Mouse (Mus musculus): Measurements from ENCODE around the gene Thrb.

Thrb gene

GRCm38 (mm10) chr14:17982017-17982416 lies 322.0 kb downstream of the Thrb start:
- in situ Hi-C loops (cut with MboI; ENCODE audit: low pct_unique_long_range_greater_than_20kb in 1 of 2, low sequenced_read_pairs in 2 of 2, unreplicated experiment in 1 of 2), result no loop called here

DNA sequence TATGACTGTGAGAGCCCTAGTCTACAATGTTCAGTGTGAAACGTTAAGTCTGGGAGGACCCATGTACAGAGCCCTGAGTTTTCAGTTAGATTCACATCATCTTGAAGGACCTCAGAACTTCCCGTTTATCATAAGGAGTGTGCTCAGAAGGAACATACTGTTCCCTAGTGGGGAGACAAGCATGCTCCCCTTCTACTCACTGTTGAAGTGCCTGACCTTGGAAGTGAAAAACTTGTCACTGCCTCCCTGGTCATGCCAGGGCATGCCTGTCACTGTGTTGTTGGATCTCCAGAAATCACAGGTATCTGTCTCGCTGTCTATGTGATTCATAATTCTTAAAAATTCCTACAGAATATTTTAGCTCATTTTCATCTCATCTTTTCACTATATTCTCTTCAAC lies 323.3 kb downstream of the Thrb start:
- in situ Hi-C loops (cut with MboI; ENCODE audit: low pct_unique_long_range_greater_than_20kb in 1 of 2, low sequenced_read_pairs in 2 of 2, unreplicated experiment in 1 of 2), result no loop called here

GRCm38 (mm10) chr14:17983839-17984238 lies 323.8 kb downstream of the Thrb start:
- in situ Hi-C loops (cut with MboI; ENCODE audit: low pct_unique_long_range_greater_than_20kb in 1 of 2, low sequenced_read_pairs in 2 of 2, unreplicated experiment in 1 of 2), result no loop called here

DNA sequence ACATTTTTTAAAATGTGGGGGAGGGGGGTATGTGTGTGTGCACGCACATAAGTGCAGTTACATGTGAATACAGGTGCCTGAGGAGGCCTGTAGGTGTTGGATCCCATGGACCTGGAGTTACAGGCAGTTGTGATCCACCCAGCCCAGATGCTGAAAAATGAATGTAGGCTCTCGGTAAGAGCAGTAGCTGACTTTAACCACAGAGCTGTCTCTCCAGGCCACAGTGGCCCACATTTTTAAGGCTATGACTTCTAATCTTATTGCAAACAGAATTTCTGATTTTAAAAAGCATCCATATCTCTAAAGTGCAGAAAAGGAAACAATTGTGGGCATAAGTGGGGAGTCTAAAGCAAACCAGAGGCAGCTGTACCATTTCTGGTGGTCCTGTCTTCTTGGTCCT lies 328.5 kb downstream of the Thrb start:
- in situ Hi-C loops (cut with MboI; ENCODE audit: low pct_unique_long_range_greater_than_20kb in 1 of 2, low sequenced_read_pairs in 2 of 2, unreplicated experiment in 1 of 2), result no loop called here

GRCm38 (mm10) chr14:17989182-17989581 lies 329.1 kb downstream of the Thrb start:
- in situ Hi-C loops (cut with MboI; ENCODE audit: low pct_unique_long_range_greater_than_20kb in 1 of 2, low sequenced_read_pairs in 2 of 2, unreplicated experiment in 1 of 2), result no loop called here

DNA sequence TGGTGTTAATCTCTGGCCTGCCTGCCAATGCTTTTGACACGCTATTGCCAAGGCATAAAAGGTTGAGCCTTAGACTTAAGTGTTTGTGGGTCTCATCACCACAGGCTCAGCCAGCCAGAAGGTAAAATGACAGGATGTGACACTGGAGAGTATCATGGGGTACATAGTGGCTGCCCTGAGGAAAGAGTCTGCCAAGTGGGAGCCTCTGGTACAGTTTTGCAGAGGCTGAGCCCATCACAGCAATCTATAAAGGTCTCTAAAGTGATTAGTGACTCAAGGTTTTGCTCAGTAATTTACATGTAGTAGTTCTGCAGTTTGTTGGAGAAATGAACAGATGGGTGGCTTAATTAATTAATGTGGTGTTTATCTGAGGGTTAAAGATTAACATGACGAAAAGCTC lies 330.1 kb downstream of the Thrb start:
- in situ Hi-C loops (cut with MboI; ENCODE audit: low pct_unique_long_range_greater_than_20kb in 1 of 2, low sequenced_read_pairs in 2 of 2, unreplicated experiment in 1 of 2), result no loop called here

DNA sequence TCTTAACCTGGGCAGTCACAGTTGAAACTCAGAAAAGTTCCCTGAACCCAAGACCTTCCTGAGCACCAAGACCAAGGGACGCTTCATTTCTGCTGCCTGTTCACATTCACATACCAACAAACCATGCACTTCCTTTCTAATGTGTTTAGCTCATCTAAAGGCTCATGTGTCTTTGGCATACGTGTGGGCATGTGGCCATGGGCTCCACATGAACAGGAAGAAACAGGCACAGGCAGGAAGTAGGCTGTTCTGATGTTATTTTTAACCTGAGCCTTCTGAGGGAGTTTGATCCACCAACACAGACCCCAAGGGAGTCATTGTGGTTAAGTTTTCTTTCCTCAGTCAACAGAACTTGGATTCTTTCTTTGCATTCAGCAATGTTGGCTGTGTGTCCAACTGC lies 341.8 kb downstream of the Thrb start:
- in situ Hi-C loops (cut with MboI; ENCODE audit: low pct_unique_long_range_greater_than_20kb in 1 of 2, low sequenced_read_pairs in 2 of 2, unreplicated experiment in 1 of 2), result no loop called here

DNA sequence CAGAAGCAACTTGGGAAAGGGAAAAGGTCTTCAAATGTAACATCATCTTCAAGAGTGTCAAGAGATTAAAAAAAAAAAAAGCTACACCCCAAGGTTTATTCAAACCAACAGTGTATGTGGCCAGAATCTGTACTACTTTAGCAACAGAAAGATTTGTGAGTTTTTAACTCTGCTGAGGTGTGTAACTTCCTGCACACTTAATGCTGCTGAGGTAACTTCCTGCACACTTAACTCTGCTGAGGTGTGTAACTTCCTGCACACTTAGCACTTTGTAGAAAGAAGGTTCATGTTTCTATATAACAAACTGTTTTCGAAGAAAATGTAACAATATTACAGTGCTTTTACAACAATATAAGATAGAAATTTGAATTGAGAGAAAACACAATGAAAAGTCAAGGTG lies 343.6 kb downstream of the Thrb start:
- in situ Hi-C loops (cut with MboI; ENCODE audit: low pct_unique_long_range_greater_than_20kb in 1 of 2, low sequenced_read_pairs in 2 of 2, unreplicated experiment in 1 of 2), result no loop called here

DNA sequence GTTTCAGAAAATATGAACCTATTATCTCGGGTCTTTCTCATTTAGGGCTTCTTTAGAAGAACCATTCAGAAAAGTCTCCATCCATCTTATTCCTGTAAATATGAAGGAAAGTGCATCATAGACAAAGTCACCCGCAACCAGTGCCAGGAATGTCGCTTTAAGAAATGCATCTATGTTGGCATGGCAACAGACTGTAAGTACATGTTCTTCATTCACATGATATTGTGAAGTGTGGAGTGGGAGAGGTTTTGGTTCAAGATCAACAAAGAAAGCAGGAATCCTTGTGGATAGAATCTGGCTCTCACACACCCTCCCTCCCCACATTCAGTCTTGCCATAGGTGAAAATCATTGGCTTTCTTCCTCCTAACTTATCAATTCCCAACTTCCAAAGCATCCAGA lies 348.5 kb downstream of the Thrb start:
- in situ Hi-C loops (cut with MboI; ENCODE audit: low pct_unique_long_range_greater_than_20kb in 1 of 2, low sequenced_read_pairs in 2 of 2, unreplicated experiment in 1 of 2), result no loop called here

DNA sequence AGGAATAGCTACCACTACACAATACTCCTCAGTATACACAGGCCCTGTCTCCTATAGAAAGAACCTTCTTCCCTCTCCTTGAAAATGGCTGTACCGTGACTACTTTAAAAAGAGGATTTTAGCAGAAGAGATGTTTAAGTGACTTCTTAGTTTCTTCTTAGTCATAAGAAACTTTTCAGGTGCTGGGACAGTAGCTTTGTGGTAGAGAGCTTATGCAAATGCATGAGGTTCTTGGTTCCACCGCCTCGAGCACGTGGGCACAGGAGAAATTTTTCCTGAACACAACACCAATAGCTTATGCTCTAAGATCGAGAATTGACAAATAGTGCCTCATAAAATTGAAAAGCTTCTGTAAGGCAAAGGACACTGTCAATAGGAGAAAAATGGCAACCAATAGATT lies 356.5 kb downstream of the Thrb start:
- in situ Hi-C loops (cut with MboI; ENCODE audit: low pct_unique_long_range_greater_than_20kb in 1 of 2, low sequenced_read_pairs in 2 of 2, unreplicated experiment in 1 of 2), result no loop called here

GRCm38 (mm10) chr14:18020128-18020527 lies 360.1 kb downstream of the Thrb start:
- in situ Hi-C loops (cut with MboI; ENCODE audit: low pct_unique_long_range_greater_than_20kb in 1 of 2, low sequenced_read_pairs in 2 of 2, unreplicated experiment in 1 of 2), result no loop called here

- in situ Hi-C loops (cut with MboI; ENCODE audit: low pct_unique_long_range_greater_than_20kb in 1 of 2, low sequenced_read_pairs in 2 of 2, unreplicated experiment in 1 of 2), result no loop called here
Observed at GRCm38 (mm10) chr14:18020636-18021035, 360.6 kb downstream of the Thrb start.

DNA sequence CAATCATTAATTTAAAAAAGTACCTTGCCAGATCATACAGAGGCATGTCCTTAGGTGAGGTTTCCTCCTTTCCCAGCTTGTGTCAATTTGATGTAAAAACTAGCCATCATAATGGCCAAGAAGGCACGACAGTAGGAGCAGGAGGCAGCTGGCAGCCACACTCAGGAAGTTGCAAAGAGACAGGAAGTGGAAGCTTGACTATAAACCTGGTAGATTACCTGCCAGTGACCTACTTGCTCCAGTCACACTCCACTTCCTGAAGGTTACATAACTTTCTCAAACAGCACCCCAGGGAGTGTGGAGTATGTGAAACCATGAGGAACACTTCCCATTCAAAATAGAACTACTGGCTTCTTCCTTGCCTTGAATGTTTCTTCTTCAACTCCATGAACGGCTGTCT lies 361.7 kb downstream of the Thrb start:
- in situ Hi-C loops (cut with MboI; ENCODE audit: low pct_unique_long_range_greater_than_20kb in 1 of 2, low sequenced_read_pairs in 2 of 2, unreplicated experiment in 1 of 2), result no loop called here

GRCm38 (mm10) chr14:18022351-18022750 lies 362.3 kb downstream of the Thrb start:
- in situ Hi-C loops (cut with MboI; ENCODE audit: low pct_unique_long_range_greater_than_20kb in 1 of 2, low sequenced_read_pairs in 2 of 2, unreplicated experiment in 1 of 2), result no loop called here

- in situ Hi-C loops (cut with MboI; ENCODE audit: low pct_unique_long_range_greater_than_20kb in 1 of 2, low sequenced_read_pairs in 2 of 2, unreplicated experiment in 1 of 2), result no loop called here
Observed at GRCm38 (mm10) chr14:18027867-18028266, 367.8 kb downstream of the Thrb start.

GRCm38 (mm10) chr14:18029181-18029932 lies 369.3 kb downstream of the Thrb start:
- in situ Hi-C loops (cut with MboI; ENCODE audit: low pct_unique_long_range_greater_than_20kb in 1 of 2, low sequenced_read_pairs in 2 of 2, unreplicated experiment in 1 of 2), result no loop called here

GRCm38 (mm10) chr14:18031941-18032340 lies 371.9 kb downstream of the Thrb start:
- in situ Hi-C loops (cut with MboI; ENCODE audit: low pct_unique_long_range_greater_than_20kb in 1 of 2, low sequenced_read_pairs in 2 of 2, unreplicated experiment in 1 of 2), result no loop called here

DNA sequence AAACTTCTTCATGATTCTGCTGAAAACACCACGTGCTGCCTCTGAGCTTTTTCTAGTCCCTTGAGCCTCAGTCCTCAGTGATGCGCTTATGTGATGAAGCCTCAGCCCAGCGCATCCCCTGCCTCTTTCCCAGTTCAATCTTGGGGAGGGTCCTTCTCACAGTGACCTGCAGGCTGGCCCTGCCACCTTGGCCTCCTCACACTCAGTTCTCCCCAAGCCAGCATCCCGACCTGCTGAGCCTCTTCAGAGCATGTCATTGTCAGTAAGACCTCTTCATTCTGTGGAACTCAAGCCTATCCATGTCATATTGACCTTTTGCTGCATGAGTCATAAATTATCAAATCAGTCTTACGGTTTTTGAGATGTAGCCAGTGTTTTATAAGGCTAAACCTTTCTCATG lies 376.5 kb downstream of the Thrb start:
- in situ Hi-C loops (cut with MboI; ENCODE audit: low pct_unique_long_range_greater_than_20kb in 1 of 2, low sequenced_read_pairs in 2 of 2, unreplicated experiment in 1 of 2), result no loop called here

DNA sequence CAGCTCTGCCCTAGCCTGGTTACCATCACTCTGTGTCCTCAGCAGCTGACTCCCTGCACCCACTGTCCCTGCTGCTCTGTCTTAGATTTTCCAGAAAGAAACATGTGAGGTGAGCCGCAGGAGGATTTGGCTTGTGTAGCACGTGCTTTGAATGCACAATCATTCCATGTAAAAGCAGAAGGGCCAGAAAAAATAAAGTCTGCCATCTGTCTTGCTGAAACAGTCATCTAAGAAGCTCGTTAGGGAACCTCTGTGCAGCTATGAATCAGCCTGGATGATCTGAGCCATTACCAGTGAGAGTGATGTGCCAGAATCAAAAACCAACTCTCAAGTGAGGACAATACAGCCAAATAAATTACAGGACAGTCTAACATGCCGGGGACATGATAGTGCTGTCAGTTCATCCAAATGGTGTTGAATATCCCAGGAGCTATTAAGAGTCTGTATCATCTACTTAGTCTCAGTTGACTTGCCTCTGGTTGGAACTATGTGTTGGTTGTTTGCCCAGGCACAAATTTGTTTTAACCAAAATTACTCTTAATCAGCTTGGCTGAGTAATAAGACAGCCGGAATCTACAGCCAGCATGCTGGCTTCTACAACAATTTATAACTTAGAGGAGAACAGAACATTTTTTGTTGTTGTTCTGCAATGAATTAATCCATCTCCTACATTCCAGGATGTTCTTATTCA lies 402.2 kb downstream of the Thrb start:
- in situ Hi-C loops (cut with MboI; ENCODE audit: low pct_unique_long_range_greater_than_20kb in 1 of 2, low sequenced_read_pairs in 2 of 2, unreplicated experiment in 1 of 2), result no loop called here

Data from mouse embryonic stem cell (cell line).